In genomic region chr9:107099487-107099886, GRCm38 (mm10) we compare ENCODE assay signal across 28 mouse cellular contexts.
A peak's percentile ranks its signal among the peaks of the same experiment; 100 is the strongest.
DNase-seq lines count a peak whose midpoint lies in the region; ATAC-seq and TF ChIP-seq lines count a peak whose summit lies in the region.
"Had no signal": no experiment of that assay in that cellular context is flagged by ENCODE, and none has a peak within 500 bp of the region (broad histone marks: within the 10 kb centered on the region; RNA-seq: fewer than 3 reads in every experiment).

No protein-coding gene starts in this region.

- no peak overlapping the region for H3K4me3 ChIP-seq in midbrain, embryonic 16.5 days (ENCODE audit: low read depth, low read length)
- H3K4me3 ChIP-seq in midbrain, postnatal 0 days (ENCODE audit: low read depth, low read length), result no peak overlapping the region
- no peak overlapping the region for H3K4me3 ChIP-seq in MEL (ENCODE audit: control insufficient read depth in 1 of 2, insufficient read depth in 1 of 2, low read depth in 2 of 2, low read length in 2 of 2)
- H3K4me3 ChIP-seq: embryonic facial prominence, embryonic 12.5 days; embryonic facial prominence, embryonic 15.5 days; forebrain, embryonic 15.5 days; gastrocnemius, adult 2 months; heart, embryonic 12.5 days; heart, embryonic 15.5 days had no signal

- no peak for DNase-seq in frontal cortex, postnatal 25 days (ENCODE audit: low spot score in 2 of 2)
- no peak for DNase-seq in midbrain, postnatal 0 days (ENCODE audit: low spot score)
- DNase-seq in MEL (ENCODE audit: low read depth, low spot score), result no peak
- peak; percentile 61 for DNase-seq in telencephalon, adult 2 months (ENCODE audit: low read depth, low spot score)
- no peak for DNase-seq in thymus, adult 18-20 months
- DNase-seq in gastrocnemius, postnatal 25 days, result no peak
- DNase-seq: adrenal gland, postnatal 10 days; adrenal gland, postnatal 36 days; cerebellum, adult 11 months; cerebellum, adult 2 months; cerebellum, adult 9-11 months; cerebellum, postnatal 25 days; gastrocnemius, adult 2 months; gastrocnemius, postnatal 14 days; heart, adult 18-20 months; heart, postnatal 10 days; heart, postnatal 4 days had no signal

- TF ChIP-seq RAD21 in MEL (IDR thresholded peaks at IDR 0.05; ENCODE audit: low read depth, low read length), result no peak

- peak; percentile 93 for ATAC-seq in frontal cortex, adult (ENCODE audit: low TSS enrichment)
- no peak for ATAC-seq in midbrain, embryonic 16.5 days
- no peak for ATAC-seq in midbrain, postnatal 0 days (ENCODE audit: low FRiP score)
- ATAC-seq: activated CD4-positive, CD25-positive, alpha-beta regulatory T cell, adult 4 months; forebrain, embryonic 15.5 days; hindbrain, postnatal 0 days; inflammation-experienced regulatory T-cells, adult 6 months had no signal

- no peak for TF ChIP-seq POLR2A in MEL (IDR thresholded peaks at IDR 0.05; ENCODE audit: control insufficient read depth in 1 of 2, insufficient read depth in 1 of 2, low read depth in 1 of 2, low read length in 2 of 2, poor library complexity in 1 of 2)

- WGBS in midbrain, embryonic 16.5 days, result 81% methylated on average over 6 of the region's 6 CpGs
- WGBS in midbrain, postnatal 0 days, result 79% methylated on average over 6 of the region's 6 CpGs

- no peak overlapping the region for H3K9ac ChIP-seq in midbrain, embryonic 16.5 days (ENCODE audit: low read depth, low read length)
- H3K9ac ChIP-seq in midbrain, postnatal 0 days (replicated peaks; ENCODE audit: low read length, poor library complexity, severe bottlenecking), result no peak overlapping the region
- H3K9ac ChIP-seq in MEL (ENCODE audit: control insufficient read depth, low read depth, low read length, poor library complexity, severe bottlenecking), result no peak overlapping the region
- H3K9ac ChIP-seq: embryonic facial prominence, embryonic 12.5 days; embryonic facial prominence, embryonic 15.5 days; forebrain, embryonic 15.5 days; heart, embryonic 12.5 days; heart, embryonic 15.5 days; hindbrain, embryonic 14.5 days had no signal

- no peaks in the 10 kb centered on the region for H3K36me3 ChIP-seq in midbrain, embryonic 16.5 days (ENCODE audit: control insufficient read depth, insufficient read depth, low read length)
- H3K36me3 ChIP-seq in midbrain, postnatal 0 days (ENCODE audit: insufficient read depth, low read length), result no peaks in the 10 kb centered on the region
- H3K36me3 ChIP-seq in MEL (ENCODE audit: control insufficient read depth in 1 of 2, insufficient read depth in 2 of 2, low read length in 2 of 2), result no peaks in the 10 kb centered on the region
- H3K36me3 ChIP-seq: embryonic facial prominence, embryonic 12.5 days; embryonic facial prominence, embryonic 15.5 days; forebrain, embryonic 15.5 days; heart, embryonic 12.5 days; heart, embryonic 15.5 days had no signal

- H3K27ac ChIP-seq in midbrain, embryonic 16.5 days (ENCODE audit: low read length), result peak overlapping the region; percentile 22; the same call in 1 of the 2 replicates
- H3K27ac ChIP-seq in midbrain, postnatal 0 days (ENCODE audit: low read depth, low read length), result no peak overlapping the region
- no peak overlapping the region for H3K27ac ChIP-seq in MEL (ENCODE audit: control insufficient read depth, low read depth, low read length)
- H3K27ac ChIP-seq: embryonic facial prominence, embryonic 12.5 days; embryonic facial prominence, embryonic 15.5 days; forebrain, embryonic 15.5 days; gastrocnemius, adult 2 months; heart, embryonic 15.5 days; hindbrain, embryonic 14.5 days; hindbrain, postnatal 0 days had no signal

- H3K27me3 ChIP-seq in midbrain, embryonic 16.5 days (ENCODE audit: control insufficient read depth, insufficient read depth, low read depth, low read length), result no peaks in the 10 kb centered on the region
- no peaks in the 10 kb centered on the region for H3K27me3 ChIP-seq in midbrain, postnatal 0 days (ENCODE audit: insufficient read depth, low read length)
- H3K27me3 ChIP-seq in MEL (ENCODE audit: control insufficient read depth in 1 of 2, insufficient read depth in 2 of 2, low read length in 2 of 2), result peaks cover 5 to 11% of the 10 kb centered on the region in 2 experiments
- H3K27me3 ChIP-seq: embryonic facial prominence, embryonic 12.5 days; embryonic facial prominence, embryonic 15.5 days; forebrain, embryonic 15.5 days; heart, embryonic 12.5 days; heart, embryonic 15.5 days had no signal

- no peak overlapping the region for H3K4me2 ChIP-seq in midbrain, embryonic 16.5 days (ENCODE audit: low read length)
- no peak overlapping the region for H3K4me2 ChIP-seq in midbrain, postnatal 0 days (ENCODE audit: low read depth, low read length, poor library complexity, severe bottlenecking)
- H3K4me2 ChIP-seq: embryonic facial prominence, embryonic 12.5 days; embryonic facial prominence, embryonic 15.5 days; forebrain, embryonic 15.5 days; heart, embryonic 12.5 days; heart, embryonic 15.5 days; hindbrain, embryonic 14.5 days had no signal

- H3K9me3 ChIP-seq in midbrain, embryonic 16.5 days (replicated peaks; ENCODE audit: control insufficient read depth, low read length, poor library complexity, severe bottlenecking), result no peaks in the 10 kb centered on the region
- H3K9me3 ChIP-seq in midbrain, postnatal 0 days (ENCODE audit: low read length), result no peaks in the 10 kb centered on the region
- H3K9me3 ChIP-seq in MEL (replicated peaks; ENCODE audit: insufficient read depth, low read length), result no peaks in the 10 kb centered on the region
- H3K9me3 ChIP-seq: embryonic facial prominence, embryonic 12.5 days; embryonic facial prominence, embryonic 15.5 days; forebrain, embryonic 15.5 days; heart, embryonic 12.5 days; heart, embryonic 15.5 days had no signal

- no peaks in the 10 kb centered on the region for H3K79me2 ChIP-seq in MEL (ENCODE audit: control insufficient read depth, insufficient read depth, low read length, poor library complexity)

- H3K4me1 ChIP-seq in midbrain, embryonic 16.5 days (ENCODE audit: control insufficient read depth, insufficient read depth, low read length), result no peaks in the 10 kb centered on the region
- H3K4me1 ChIP-seq in midbrain, postnatal 0 days (ENCODE audit: insufficient read depth, low read length), result no peaks in the 10 kb centered on the region
- H3K4me1 ChIP-seq in MEL (ENCODE audit: control insufficient read depth in 1 of 2, insufficient read depth in 2 of 2, low read length in 2 of 2), result no peaks in the 10 kb centered on the region
- H3K4me1 ChIP-seq: embryonic facial prominence, embryonic 12.5 days; embryonic facial prominence, embryonic 15.5 days; forebrain, embryonic 15.5 days; heart, embryonic 12.5 days; heart, embryonic 15.5 days had no signal

- no peak for TF ChIP-seq EP300 in MEL (IDR thresholded peaks at IDR 0.05; ENCODE audit: low read depth in 1 of 2, low read length in 2 of 2)

- TF ChIP-seq CTCF in midbrain, postnatal 0 days (IDR thresholded peaks at IDR 0.05), result no peak
- TF ChIP-seq CTCF in MEL (IDR thresholded peaks at IDR 0.05 in 2 of 3, conservative IDR thresholded peaks at IDR 0.05 in 1 of 3; ENCODE audit: control insufficient read depth in 1 of 3, insufficient read depth in 1 of 3, low read depth in 2 of 3, low read length in 3 of 3, poor library complexity in 1 of 3, severe bottlenecking in 1 of 3), result no peak

TF ChIP-seq in MEL, 35 proteins besides CTCF, POLR2A, EP300 and RAD21:
- TF ChIP-seq MAFK (IDR thresholded peaks at IDR 0.05; ENCODE audit: borderline replicate concordance, low read depth, low read length), result peak; percentile 77; the same call in 1 of the 2 replicates
- no peak for TF ChIP-seq SMC3 (IDR thresholded peaks at IDR 0.05; ENCODE audit: low read depth, low read length)
